Mouse (Mus musculus) spleen, adult 2 months (tissue): Measurements from ENCODE around the gene Apoc3. TPM values are rescaled to one million over a fixed set of nuclear protein-coding genes. Genes with fewer than 3 reads are reported as not detected.

ENCODE experiments used
- DNase-seq, 2 experiments: peaks; one replicate each; pipeline versions ENCODE4 v3.0.0 to v3.0.0-alpha.2; 2012 to 2021; ENCODE audit warnings: low spot score in 2 of 2, low read depth in 1 of 2
- H3K27ac ChIP-seq: fragments of 200-500 bp; 2 replicates; pipeline ENCODE4 v1.5.1; 2012; ENCODE audit warnings: low read length, inconsistent platforms; ENCODE audit not compliant: insufficient read depth
- H3K27me3 ChIP-seq: fragments of 200-500 bp; 2 replicates; pipeline ENCODE4 v1.6.1; 2012; ENCODE audit warnings: mild to moderate bottlenecking, moderate library complexity, low read length, inconsistent platforms; ENCODE audit not compliant: control insufficient read depth, insufficient read depth
- H3K36me3 ChIP-seq: fragments of 200-500 bp; 2 replicates; pipeline ENCODE4 v1.6.1; 2012; ENCODE audit warnings: mild to moderate bottlenecking, low read length, inconsistent platforms; ENCODE audit not compliant: control insufficient read depth, insufficient read depth
- H3K4me1 ChIP-seq: fragments of 200-500 bp; 2 replicates; pipeline ENCODE4 v1.6.1; 2011; ENCODE audit warnings: inconsistent platforms; ENCODE audit not compliant: control insufficient read depth, insufficient read depth, insufficient read length
- H3K4me3 ChIP-seq: fragments of 200-500 bp; 2 replicates; pipeline ENCODE4 v1.5.1; 2011; ENCODE audit warnings: mild to moderate bottlenecking, inconsistent platforms; ENCODE audit not compliant: insufficient read depth, insufficient read length; ENCODE audit errors: extremely low read depth
- CTCF ChIP-seq: fragments of 200-500 bp; IDR thresholded peaks from 2 replicates; pipeline ENCODE4 v1.5.1; 2011; ENCODE audit warnings: mild to moderate bottlenecking, inconsistent platforms; ENCODE audit not compliant: insufficient read depth, insufficient read length, insufficient replicate concordance; ENCODE audit errors: extremely low read depth
- POLR2A ChIP-seq: fragments of 200-500 bp; IDR thresholded peaks from 2 replicates; pipeline ENCODE4 v1.6.1; 2011; ENCODE audit warnings: low read depth, low read length, inconsistent platforms
- WGBS: fragments of 180-500 bp; shearing (Covaris S2); methylation state at CpG from one replicate; pipeline ENCODE4 v1.1.7; 2018; 5-methylcytosine and 5-hydroxymethylcytosine counted together
- polyA plus RNA-seq: library from polyadenylated mRNA; depleted of rRNA; stranded (reverse); fragments of >200 nt; gene quantifications from 2 replicates; pipeline ENCODE4 v1.2.3, GENCODE M21; 2012; rRNA removed

Gene Apoc3
- polyA plus RNA-seq, 1 experiment: 0.44 TPM

- H3K4me1 ChIP-seq: peaks cover 2% of the 10 kb centered on the region; the same call in 1 of the 2 replicates
- H3K36me3 ChIP-seq: no peaks in the 10 kb centered on the region; the same call in 1 of the 2 replicates
- H3K27ac ChIP-seq: no peak overlapping the region
- no peak overlapping the region for H3K4me3 ChIP-seq
- no peaks in the 10 kb centered on the region for H3K27me3 ChIP-seq
- TF ChIP-seq CTCF (no peak), POLR2A (no peak)
- no peak for DNase-seq
- WGBS: 93% methylated on average over 4 of the region's 4 CpGs
Measured at GRCm38 (mm10) chr9:46188370-46188769, 47.1 kb downstream of the Apoc3 start.

- TF ChIP-seq POLR2A: no peak
- no peak for TF ChIP-seq CTCF
- 91% methylated on average over 1 of the region's 1 CpGs for WGBS
- Histone ChIP-seq H3K4me1 (0 out of 2 replicates have a peak, but pooled peaks cover 2% of the 10 kb centered on the region), H3K4me3 (no peak overlapping the region), H3K36me3 (no peaks in the 10 kb centered on the region; the same call in 1 of the 2 replicates), H3K27ac (no peak overlapping the region), H3K27me3 (no peaks in the 10 kb centered on the region)
- DNase-seq: no peak
Measured at GRCm38 (mm10) chr9:46186387-46186786, 49.0 kb downstream of the Apoc3 start.

GRCm38 (mm10) chr9:46185191-46185590, 50.2 kb downstream of the Apoc3 start:
- Histone ChIP-seq H3K36me3 (no peaks in the 10 kb centered on the region; the same call in 1 of the 2 replicates), H3K27ac (no peak overlapping the region), H3K27me3 (no peaks in the 10 kb centered on the region), H3K4me1 (0 out of 2 replicates have a peak, but pooled peaks cover 2% of the 10 kb centered on the region), H3K4me3 (no peak overlapping the region)
- 7% methylated on average over 2 of the region's 2 CpGs for WGBS
- peak in 1 of 2 experiments; percentile 25 for DNase-seq
- TF ChIP-seq CTCF (no peak), POLR2A (no peak)

GRCm38 (mm10) chr9:46184542-46184941, 50.9 kb downstream of the Apoc3 start:
- H3K27me3 ChIP-seq: no peaks in the 10 kb centered on the region
- H3K4me1 ChIP-seq: 0 out of 2 replicates have a peak, but pooled peaks cover 2% of the 10 kb centered on the region
- H3K36me3 ChIP-seq: no peaks in the 10 kb centered on the region; the same call in 1 of the 2 replicates
- H3K4me3 ChIP-seq: no peak overlapping the region
- DNase-seq: no peak
- WGBS: 85% methylated on average over 5 of the region's 5 CpGs
- no peak overlapping the region for H3K27ac ChIP-seq
- TF ChIP-seq CTCF (no peak), POLR2A (no peak)

Other genes with a start within 250 kb of the Apoc3 start
- 10.3 and 12.1 TPM in 2 replicates for gene Pafah1b2, start 222.9 kb downstream of the Apoc3 start, polyA plus RNA-seq
- gene Sik3, start 222.8 kb downstream of the Apoc3 start, polyA plus RNA-seq: 13.4 and 13.7 TPM in 2 replicates
- 0.22 and 0.42 TPM in 2 replicates for gene Apoa1, start 7.1 kb downstream of the Apoc3 start, polyA plus RNA-seq
- 0.31 and 0.33 TPM in 2 replicates for gene Apoa4, start 5.1 kb upstream of the Apoc3 start, polyA plus RNA-seq
- 0.08 and 0.15 TPM in 2 replicates for gene Apoa5, start 33.0 kb upstream of the Apoc3 start, polyA plus RNA-seq
- gene Zpr1, start 37.4 kb upstream of the Apoc3 start, polyA plus RNA-seq: 19.4 and 24.9 TPM in 2 replicates
- gene Bud13, start 47.4 kb upstream of the Apoc3 start, polyA plus RNA-seq: 8.0 and 9.0 TPM in 2 replicates
- not detected in 2 replicates for gene 4931429L15Rik, start 84.3 kb upstream of the Apoc3 start, polyA plus RNA-seq